Mouse (Mus musculus) urinary bladder, postnatal 0 days (tissue): ENCODE results near the gene Srgn. TPM values are rescaled to one million over a fixed set of nuclear protein-coding genes. Genes with fewer than 3 reads are reported as not detected.

Experiments
- polyA plus RNA-seq: library from polyadenylated mRNA; unstranded; fragments of >200 nt; fragmentation: Nextera tagmentation; extraction: Ambion mirVana; gene quantifications from 2 replicates; pipeline ENCODE4 v1.2.1, GENCODE M21; 2015

Gene Srgn
- 51.5 and 423 TPM in 2 replicates for polyA plus RNA-seq

GRCm38 (mm10) chr10:62527351-62527750, at the start of gene Srgn:
Gene Srgn, minus strand, starts transcription at chr10:62527451.

GRCm38 (mm10) chr10:62486618-62487415, 40.4 kb downstream of the Srgn start, which contains the start of gene Vps26a:
Gene Vps26a, minus strand, starts transcription at chr10:62486805.

GRCm38 (mm10) chr10:62449364-62450279, 77.6 kb downstream of the Srgn start, which contains the start of the genes 4930507D05Rik and Supv3l1:
Gene 4930507D05Rik, plus strand, starts transcription at chr10:62449489.
Gene Supv3l1, minus strand, starts transcription at chr10:62449738.

Other genes starting within 250 kb of the Srgn start
- gene Hk1, start 147.5 kb downstream of the Srgn start, polyA plus RNA-seq = 52.6 and 57.2 TPM in 2 replicates
- gene Hkdc1, start 105.0 kb downstream of the Srgn start, polyA plus RNA-seq = 0.17 and 0.28 TPM in 2 replicates
- gene 4930507D05Rik, start 78.0 kb downstream of the Srgn start, polyA plus RNA-seq = 0.08 and 0.25 TPM in 2 replicates
- gene Supv3l1, start 77.7 kb downstream of the Srgn start, polyA plus RNA-seq = 11.6 and 12.2 TPM in 2 replicates
- 43.3 and 49.1 TPM in 2 replicates for gene Vps26a, start 40.6 kb downstream of the Srgn start, polyA plus RNA-seq
- 16.7 and 20.4 TPM in 2 replicates for gene Kif1bp, start 51.0 kb upstream of the Srgn start, polyA plus RNA-seq
- gene Ddx21, start 74.8 kb upstream of the Srgn start, polyA plus RNA-seq = 10.8 and 13.6 TPM in 2 replicates
- gene Ddx50, start 123.8 kb upstream of the Srgn start, polyA plus RNA-seq = 79.9 and 107 TPM in 2 replicates
- gene Stox1, start 198.7 kb upstream of the Srgn start, polyA plus RNA-seq = 0.55 and 0.79 TPM in 2 replicates